In the genomic region with DNA sequence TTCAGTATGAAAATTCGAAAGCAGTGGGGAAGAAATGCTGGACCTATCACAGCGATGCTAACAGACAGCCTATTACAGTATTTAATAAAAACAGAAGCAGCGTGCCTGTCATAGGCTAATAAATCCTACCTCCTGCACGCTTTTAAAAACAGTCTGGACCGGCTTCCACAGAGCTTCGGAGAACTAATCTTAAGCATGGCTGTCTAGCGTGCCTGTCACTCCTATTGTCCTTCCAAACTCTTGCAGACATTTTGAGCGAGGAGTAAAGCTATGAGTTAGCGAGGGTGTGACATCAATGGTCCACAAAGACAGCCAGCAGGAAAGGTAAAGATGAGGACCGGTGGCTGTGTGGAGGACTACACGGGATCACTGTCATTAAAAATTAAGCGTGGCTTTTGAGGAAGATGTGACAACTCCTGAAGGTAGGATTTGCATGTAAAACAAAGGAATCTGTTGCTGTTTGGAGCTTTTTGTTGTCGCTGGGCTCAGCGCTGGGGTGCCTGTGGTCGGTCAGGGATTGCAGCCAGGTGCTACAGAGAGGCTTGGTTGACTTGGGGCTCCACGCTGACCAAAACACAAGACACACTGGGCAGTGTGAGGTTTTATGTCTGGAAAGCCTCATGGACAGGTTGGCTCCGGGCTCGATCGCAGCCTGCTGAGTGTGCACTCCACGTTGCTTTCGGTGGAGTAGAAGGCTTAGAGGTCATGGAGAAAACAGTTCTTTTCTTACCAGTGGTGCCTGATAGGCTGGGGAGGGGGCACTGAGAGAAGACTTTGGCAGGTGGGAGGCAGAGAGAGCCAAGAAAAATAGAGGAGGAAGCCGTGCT, we compare ENCODE assay signal across 8 mouse cellular contexts. TPM values are rescaled to one million over a fixed set of nuclear protein-coding genes. Genes with fewer than 3 reads are reported as not detected.
DNase-seq lines count a peak whose midpoint lies in the region; ATAC-seq and TF ChIP-seq lines count a peak whose summit lies in the region.

Gene Kcnmb2 (plus strand): TSS at position 4 of the 827 bp plus-strand sequence.

- H3K9me3 ChIP-seq in heart, embryonic 14.5 days (ENCODE audit: control insufficient read depth, low read length), result no peaks in the 10 kb centered on the region
- H3K9me3 ChIP-seq in embryonic facial prominence, embryonic 12.5 days, result no peaks in the 10 kb centered on the region
- no peaks in the 10 kb centered on the region for H3K9me3 ChIP-seq in intestine, postnatal 0 days (ENCODE audit: control insufficient read depth)
- no peaks in the 10 kb centered on the region for H3K9me3 ChIP-seq in midbrain, embryonic 15.5 days

- H3K9ac ChIP-seq in heart, embryonic 14.5 days (ENCODE audit: low read length), result peak within 1 kb of the TSS; percentile 17; the same call in 1 of the 2 replicates
- 0 out of 2 replicates have a peak within 1 kb of the TSS, but pooled peaks have one; percentile 8 for H3K9ac ChIP-seq in embryonic facial prominence, embryonic 12.5 days
- no peak within 1 kb of the TSS for H3K9ac ChIP-seq in intestine, postnatal 0 days (ENCODE audit: low read depth, low read length)
- peak within 1 kb of the TSS; percentile 49 for H3K9ac ChIP-seq in midbrain, embryonic 15.5 days

- H3K36me3 ChIP-seq in heart, embryonic 14.5 days (ENCODE audit: control insufficient read depth, insufficient read depth, low read length), result no peaks in the 10 kb centered on the region
- no peaks in the 10 kb centered on the region for H3K36me3 ChIP-seq in embryonic facial prominence, embryonic 12.5 days
- no peaks in the 10 kb centered on the region for H3K36me3 ChIP-seq in intestine, postnatal 0 days (ENCODE audit: control insufficient read depth, insufficient read depth)
- H3K36me3 ChIP-seq in midbrain, embryonic 15.5 days (replicated peaks), result no peaks in the 10 kb centered on the region

- WGBS in heart, embryonic 14.5 days, result 2% methylated on average over 22 of the region's 22 CpGs
- WGBS in embryonic facial prominence, embryonic 12.5 days, result 2% methylated on average over 22 of the region's 22 CpGs
- 8% methylated on average over 22 of the region's 22 CpGs for WGBS in intestine, postnatal 0 days
- WGBS in midbrain, embryonic 15.5 days, result 2% methylated on average over 22 of the region's 22 CpGs

- H3K4me1 ChIP-seq in heart, embryonic 14.5 days (ENCODE audit: control insufficient read depth in 2 of 2, insufficient read depth in 2 of 2, low read length in 2 of 2), result peaks cover 8 to 9% of the 10 kb centered on the region in 2 experiments
- peaks cover 13% of the 10 kb centered on the region; the same call in 1 of the 2 replicates for H3K4me1 ChIP-seq in embryonic facial prominence, embryonic 12.5 days
- H3K4me1 ChIP-seq in intestine, postnatal 0 days (replicated peaks; ENCODE audit: control insufficient read depth, insufficient read depth, low read length), result no peaks in the 10 kb centered on the region; the same call in 1 of the 2 replicates
- peaks cover 11% of the 10 kb centered on the region; the same call in 1 of the 2 replicates for H3K4me1 ChIP-seq in midbrain, embryonic 15.5 days

- no peak for TF ChIP-seq CTCF in intestine, postnatal 0 days (IDR thresholded peaks at IDR 0.05; ENCODE audit: low read depth)

- H3K27me3 ChIP-seq in heart, embryonic 14.5 days (ENCODE audit: control insufficient read depth, insufficient read depth, low read length), result no peaks in the 10 kb centered on the region
- H3K27me3 ChIP-seq in embryonic facial prominence, embryonic 12.5 days, result peaks cover 15% of the 10 kb centered on the region; the same call in 1 of the 2 replicates
- no peaks in the 10 kb centered on the region for H3K27me3 ChIP-seq in intestine, postnatal 0 days (replicated peaks; ENCODE audit: control insufficient read depth, insufficient read depth, low read length)
- H3K27me3 ChIP-seq in midbrain, embryonic 15.5 days (replicated peaks), result no peaks in the 10 kb centered on the region

- H3K4me3 ChIP-seq in heart, embryonic 14.5 days (ENCODE audit: control insufficient read depth in 1 of 2, insufficient read depth in 1 of 2, low read depth in 1 of 2, low read length in 2 of 2), result peak within 1 kb of the TSS; percentile 18 to 31
- peak within 1 kb of the TSS; percentile 28 for H3K4me3 ChIP-seq in embryonic facial prominence, embryonic 12.5 days
- peak within 1 kb of the TSS; percentile 1; the same call in 1 of the 2 replicates for H3K4me3 ChIP-seq in intestine, postnatal 0 days (ENCODE audit: low read depth, low read length)
- H3K4me3 ChIP-seq in midbrain, embryonic 15.5 days, result peak within 1 kb of the TSS; percentile 50

- H3K27ac ChIP-seq in heart, embryonic 14.5 days (replicated peaks in 1 of 2; ENCODE audit: control insufficient read depth in 1 of 2, insufficient read depth in 1 of 2, low read depth in 2 of 2, low read length in 2 of 2), result no peak within 1 kb of the TSS
- no peak within 1 kb of the TSS for H3K27ac ChIP-seq in embryonic facial prominence, embryonic 12.5 days
- H3K27ac ChIP-seq in intestine, postnatal 0 days (ENCODE audit: low read depth, low read length), result no peak within 1 kb of the TSS
- peak within 1 kb of the TSS; percentile 69 for H3K27ac ChIP-seq in midbrain, embryonic 15.5 days

- peak within 1 kb of the TSS; percentile 65 for H3K4me2 ChIP-seq in heart, embryonic 14.5 days (ENCODE audit: low read length)
- H3K4me2 ChIP-seq in embryonic facial prominence, embryonic 12.5 days (replicated peaks), result peak within 1 kb of the TSS; percentile 58
- peak within 1 kb of the TSS; percentile 52 for H3K4me2 ChIP-seq in intestine, postnatal 0 days (replicated peaks; ENCODE audit: low read depth)
- peak within 1 kb of the TSS; percentile 74 for H3K4me2 ChIP-seq in midbrain, embryonic 15.5 days

- no peak for DNase-seq in heart, adult 18-20 months
- DNase-seq in R1 (ENCODE audit: low read depth, low spot score), result peak; percentile 42
- DNase-seq in spleen, adult 12 weeks (ENCODE audit: low spot score), result no peak
- no peak for DNase-seq in frontal cortex, postnatal 36 days (ENCODE audit: low spot score in 2 of 2)

- ATAC-seq in heart, embryonic 14.5 days (ENCODE audit: insufficient number of reproducible peaks, insufficient read depth, low FRiP score, low read depth), result no peak
- ATAC-seq in embryonic facial prominence, embryonic 12.5 days (ENCODE audit: insufficient number of reproducible peaks, insufficient read depth, low FRiP score, low TSS enrichment), result no peak
- no peak for ATAC-seq in intestine, postnatal 0 days
- ATAC-seq in midbrain, embryonic 15.5 days (replicated peaks), result peak; percentile 85

RNA-seq across cellular contexts. Expression of gene Kcnmb2, which starts in this region (rescaled TPM):
- 0.36 and 0.61 TPM in 2 replicates for polyA plus RNA-seq in heart, embryonic 14.5 days (2014; fragmentation: Nextera tagmentation; extraction: Ambion mirVana)
- total RNA-seq in heart, adult 18-20 months (2021), result not detected
- 5.3 and 6.4 TPM in 2 replicates for polyA plus RNA-seq in embryonic facial prominence, embryonic 12.5 days (2016; fragmentation: Nextera tagmentation; extraction: Ambion mirVana)
- 0.40 and 0.51 TPM in 2 replicates for polyA plus RNA-seq in intestine, postnatal 0 days (2015; fragmentation: Nextera tagmentation; extraction: Ambion mirVana)
- 13.4 and 14.0 TPM in 2 replicates for polyA plus RNA-seq in midbrain, embryonic 15.5 days (2015; fragmentation: Nextera tagmentation; extraction: Ambion mirVana)
